15 mouse cellular contexts compared by ENCODE assay signal in the genomic region with DNA sequence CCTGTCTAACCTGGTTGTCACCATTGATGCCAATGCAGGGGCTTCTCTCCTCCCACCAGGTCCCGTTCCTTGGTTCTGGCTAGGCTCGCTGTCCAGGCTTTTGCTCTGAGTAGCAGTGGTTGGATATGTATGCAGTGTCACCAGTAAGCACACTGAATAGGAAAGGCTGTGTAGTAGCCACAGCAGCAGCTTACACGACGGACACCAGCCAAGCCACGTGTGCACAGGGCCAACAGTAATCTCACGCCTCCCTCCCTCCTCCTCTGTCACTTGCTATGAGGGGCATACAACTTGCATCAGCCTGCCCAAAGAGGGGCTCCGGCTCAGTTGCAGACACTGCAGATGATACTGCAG. TPM values are rescaled to one million over a fixed set of nuclear protein-coding genes. Genes with fewer than 3 reads are reported as not detected.
DNase-seq lines count a peak whose midpoint lies in the region; ATAC-seq and TF ChIP-seq lines count a peak whose summit lies in the region.
"Had no signal": no experiment of that assay in that cellular context is flagged by ENCODE, and none has a peak within 500 bp of the region (broad histone marks: within the 10 kb centered on the region; RNA-seq: fewer than 3 reads in every experiment).

No protein-coding gene starts in this region.

- H3K4me2 ChIP-seq in heart, embryonic 14.5 days (ENCODE audit: low read length): no peak overlapping the region
- H3K4me2 ChIP-seq in forebrain, embryonic 15.5 days (replicated peaks): no peak overlapping the region
- H3K4me2 ChIP-seq in midbrain, embryonic 12.5 days (replicated peaks): no peak overlapping the region
- H3K4me2 ChIP-seq: stomach, embryonic 15.5 days had no signal

- ATAC-seq in heart, embryonic 14.5 days (ENCODE audit: insufficient number of reproducible peaks, insufficient read depth, low FRiP score, low read depth): no peak
- no peak for ATAC-seq in forebrain, embryonic 15.5 days (replicated peaks)
- no peak for ATAC-seq in midbrain, embryonic 12.5 days (ENCODE audit: low FRiP score, low read depth)

- H3K27ac ChIP-seq in heart, embryonic 14.5 days (replicated peaks in 1 of 2; ENCODE audit: control insufficient read depth in 1 of 2, insufficient read depth in 1 of 2, low read depth in 2 of 2, low read length in 2 of 2): no peak overlapping the region
- H3K27ac ChIP-seq in embryonic facial prominence, embryonic 10.5 days (replicated peaks): 0 out of 2 replicates have a peak overlapping the region, but pooled peaks have one; percentile 76
- H3K27ac ChIP-seq in forebrain, embryonic 15.5 days (replicated peaks): peak overlapping the region; percentile 75
- 0 out of 2 replicates have a peak overlapping the region, but pooled peaks have one; percentile 12 for H3K27ac ChIP-seq in midbrain, embryonic 12.5 days (replicated peaks)
- H3K27ac ChIP-seq in thymus, adult 2 months (ENCODE audit: control insufficient read depth, insufficient read depth, low read length): no peak overlapping the region
- H3K27ac ChIP-seq: limb, embryonic 15.5 days; neural tube, embryonic 12.5 days; stomach, embryonic 15.5 days had no signal

- WGBS in heart, embryonic 14.5 days: 57% methylated on average over 7 of the region's 7 CpGs
- 56% methylated on average over 7 of the region's 7 CpGs for WGBS in embryonic facial prominence, embryonic 10.5 days
- WGBS in forebrain, embryonic 15.5 days: 39% methylated on average over 7 of the region's 7 CpGs
- 36% methylated on average over 7 of the region's 7 CpGs for WGBS in midbrain, embryonic 12.5 days
- WGBS in thymus, adult 2 months: 85% methylated on average over 7 of the region's 7 CpGs

- H3K4me3 ChIP-seq in heart, embryonic 14.5 days (ENCODE audit: control insufficient read depth in 1 of 2, insufficient read depth in 1 of 2, low read depth in 1 of 2, low read length in 2 of 2): no peak overlapping the region
- no peak overlapping the region for H3K4me3 ChIP-seq in embryonic facial prominence, embryonic 10.5 days
- H3K4me3 ChIP-seq in forebrain, embryonic 15.5 days: no peak overlapping the region
- no peak overlapping the region for H3K4me3 ChIP-seq in midbrain, embryonic 12.5 days
- H3K4me3 ChIP-seq in thymus, adult 2 months (ENCODE audit: control insufficient read depth, insufficient read depth, low read length): no peak overlapping the region
- H3K4me3 ChIP-seq: erythroblast, embryonic 14.5 days; intestine, embryonic 15.5 days; limb, embryonic 15.5 days; neural tube, embryonic 12.5 days; stomach, embryonic 15.5 days had no signal

- H3K36me3 ChIP-seq in heart, embryonic 14.5 days (ENCODE audit: control insufficient read depth, insufficient read depth, low read length): no peaks in the 10 kb centered on the region
- no peaks in the 10 kb centered on the region for H3K36me3 ChIP-seq in embryonic facial prominence, embryonic 10.5 days (replicated peaks)
- no peaks in the 10 kb centered on the region for H3K36me3 ChIP-seq in forebrain, embryonic 15.5 days
- H3K36me3 ChIP-seq in midbrain, embryonic 12.5 days: no peaks in the 10 kb centered on the region
- H3K36me3 ChIP-seq in thymus, adult 2 months (ENCODE audit: control insufficient read depth, insufficient read depth, low read length): no peaks in the 10 kb centered on the region
- H3K36me3 ChIP-seq: intestine, embryonic 15.5 days; limb, embryonic 15.5 days; stomach, embryonic 15.5 days had no signal

- no peaks in the 10 kb centered on the region for H3K9me3 ChIP-seq in heart, embryonic 14.5 days (ENCODE audit: control insufficient read depth, low read length)
- H3K9me3 ChIP-seq in embryonic facial prominence, embryonic 10.5 days: no peaks in the 10 kb centered on the region
- no peaks in the 10 kb centered on the region for H3K9me3 ChIP-seq in forebrain, embryonic 15.5 days
- no peaks in the 10 kb centered on the region for H3K9me3 ChIP-seq in midbrain, embryonic 12.5 days
- H3K9me3 ChIP-seq: intestine, embryonic 15.5 days; limb, embryonic 15.5 days; neural tube, embryonic 12.5 days; stomach, embryonic 15.5 days had no signal

- H3K9ac ChIP-seq in heart, embryonic 14.5 days (ENCODE audit: low read length): peak overlapping the region; percentile 4; the same call in 1 of the 2 replicates
- H3K9ac ChIP-seq in forebrain, embryonic 15.5 days (replicated peaks): 0 out of 2 replicates have a peak overlapping the region, but pooled peaks have one; percentile 52
- H3K9ac ChIP-seq in midbrain, embryonic 12.5 days (replicated peaks): no peak overlapping the region
- H3K9ac ChIP-seq: intestine, embryonic 15.5 days; limb, embryonic 15.5 days; stomach, embryonic 15.5 days had no signal

- no peak for TF ChIP-seq CTCF in thymus, adult 2 months (IDR thresholded peaks at IDR 0.05; ENCODE audit: borderline replicate concordance, control insufficient read depth, extremely low read depth, insufficient read depth, low read length, poor library complexity)

- no peaks in the 10 kb centered on the region for H3K27me3 ChIP-seq in heart, embryonic 14.5 days (ENCODE audit: control insufficient read depth, insufficient read depth, low read length)
- H3K27me3 ChIP-seq in embryonic facial prominence, embryonic 10.5 days (replicated peaks; ENCODE audit: low read depth, poor library complexity, severe bottlenecking): peaks cover 24% of the 10 kb centered on the region; the same call in 1 of the 2 replicates
- H3K27me3 ChIP-seq in forebrain, embryonic 15.5 days: no peaks in the 10 kb centered on the region
- no peaks in the 10 kb centered on the region for H3K27me3 ChIP-seq in midbrain, embryonic 12.5 days
- no peaks in the 10 kb centered on the region for H3K27me3 ChIP-seq in thymus, adult 2 months (ENCODE audit: control insufficient read depth, insufficient read depth, low read length)
- H3K27me3 ChIP-seq: intestine, embryonic 15.5 days; limb, embryonic 15.5 days; neural tube, embryonic 12.5 days; stomach, embryonic 15.5 days had no signal

- peaks cover 11 to 14% of the 10 kb centered on the region in 2 experiments for H3K4me1 ChIP-seq in heart, embryonic 14.5 days (ENCODE audit: control insufficient read depth in 2 of 2, insufficient read depth in 2 of 2, low read length in 2 of 2)
- H3K4me1 ChIP-seq in embryonic facial prominence, embryonic 10.5 days: peaks cover 20% of the 10 kb centered on the region
- peaks cover 17% of the 10 kb centered on the region for H3K4me1 ChIP-seq in forebrain, embryonic 15.5 days
- peaks cover 13% of the 10 kb centered on the region for H3K4me1 ChIP-seq in midbrain, embryonic 12.5 days
- H3K4me1 ChIP-seq in thymus, adult 2 months (replicated peaks; ENCODE audit: control insufficient read depth, insufficient read depth, low read length): no peaks in the 10 kb centered on the region

- DNase-seq in heart, adult 11 months: no peak
- no peak for DNase-seq in embryonic facial prominence, embryonic 10.5 days (ENCODE audit: low spot score)
- no peak for DNase-seq in thymus, adult 2 months
- DNase-seq in thymus, postnatal 25 days: no peak
- DNase-seq in right cerebral cortex, postnatal 4 days: no peak
- DNase-seq: adrenal gland, postnatal 25 days; right cerebral cortex, postnatal 25 days had no signal

- no peak for TF ChIP-seq POLR2A in thymus, adult 2 months (IDR thresholded peaks at IDR 0.05; ENCODE audit: control insufficient read depth, extremely low read depth, insufficient read depth, low read length, poor library complexity)

RNA-seq across cellular contexts. Expression of gene Papolb, which starts 19.8 kb away (rescaled TPM):
- polyA plus RNA-seq in heart, embryonic 14.5 days (2014; fragmentation: Nextera tagmentation; extraction: Ambion mirVana): 0.31 TPM in 2 replicates
- polyA plus RNA-seq in embryonic facial prominence, embryonic 10.5 days (2016; fragmentation: Nextera tagmentation; extraction: Ambion mirVana): 0.05 and 0.20 TPM in 2 replicates
- polyA plus RNA-seq in forebrain, embryonic 15.5 days (2015; fragmentation: Nextera tagmentation; extraction: Ambion mirVana): 0.08 and 0.15 TPM in 2 replicates
- 0.29 TPM in 2 replicates for polyA plus RNA-seq in midbrain, embryonic 12.5 days (2016; fragmentation: Nextera tagmentation; extraction: Ambion mirVana)
- polyA plus RNA-seq in thymus, adult 2 months (2012; rRNA removed): 0.04 TPM in 1 of 2 replicates, not detected in the other
- polyA plus RNA-seq: erythroblast, embryonic 14.5 days had no signal

RNA-seq across cellular contexts. Expression of gene Radil, which starts 40.9 kb away (rescaled TPM):
- polyA plus RNA-seq in heart, embryonic 14.5 days (2014; fragmentation: Nextera tagmentation; extraction: Ambion mirVana): 9.7 and 12.1 TPM in 2 replicates
- 4.3 and 5.1 TPM in 2 replicates for polyA plus RNA-seq in embryonic facial prominence, embryonic 10.5 days (2016; fragmentation: Nextera tagmentation; extraction: Ambion mirVana)
- polyA plus RNA-seq in forebrain, embryonic 15.5 days (2015; fragmentation: Nextera tagmentation; extraction: Ambion mirVana): 11.0 and 14.4 TPM in 2 replicates
- polyA plus RNA-seq in midbrain, embryonic 12.5 days (2016; fragmentation: Nextera tagmentation; extraction: Ambion mirVana): 5.2 and 8.3 TPM in 2 replicates
- 1.7 and 1.9 TPM in 2 replicates for polyA plus RNA-seq in thymus, adult 2 months (2012; rRNA removed)

RNA-seq across cellular contexts. Expression of gene Ap5z1, which starts 46.3 kb away (rescaled TPM):
- 6.0 and 6.3 TPM in 2 replicates for polyA plus RNA-seq in heart, embryonic 14.5 days (2014; fragmentation: Nextera tagmentation; extraction: Ambion mirVana)
- 14.1 and 14.8 TPM in 2 replicates for polyA plus RNA-seq in embryonic facial prominence, embryonic 10.5 days (2016; fragmentation: Nextera tagmentation; extraction: Ambion mirVana)
- 15.0 and 15.1 TPM in 2 replicates for polyA plus RNA-seq in forebrain, embryonic 15.5 days (2015; fragmentation: Nextera tagmentation; extraction: Ambion mirVana)
- 14.4 and 14.5 TPM in 2 replicates for polyA plus RNA-seq in midbrain, embryonic 12.5 days (2016; fragmentation: Nextera tagmentation; extraction: Ambion mirVana)
- 75.2 and 87.1 TPM in 2 replicates for polyA plus RNA-seq in thymus, adult 2 months (2012; rRNA removed)

Comparison
In these comparisons a context has a peak if more than half of its experiments do, and no peak if none do; other contexts are left out.
1. H3K27ac ChIP-seq: peak in embryonic facial prominence, embryonic 10.5 days (single experiment), forebrain, embryonic 15.5 days (single experiment) and midbrain, embryonic 12.5 days (single experiment); none in heart, embryonic 14.5 days (0 of 2) and thymus, adult 2 months (single experiment).